Mouse (Mus musculus) neural tube, embryonic 13.5 days (tissue): Measurements from ENCODE around the gene Nos1ap. TPM values are rescaled to one million over a fixed set of nuclear protein-coding genes. Genes with fewer than 3 reads are reported as not detected.

Source experiments
- ATAC-seq: fragments of 200-750 bp; cut with Nextera tagmentation; 2 replicates; pipeline ENCODE4 v1.8.0; 2017; ENCODE audit warnings: low read depth, mild to moderate bottlenecking, moderate TSS enrichment, moderate library complexity
- H3K27ac ChIP-seq: fragments of 300-500 bp; sonication (generic); replicated peaks from 2 replicates; pipeline ENCODE4 v1.5.1; 2015; ENCODE audit warnings: moderate library complexity, mild to moderate bottlenecking, inconsistent platforms
- H3K27me3 ChIP-seq: fragments of 300-500 bp; sonication (generic); 2 replicates; pipeline ENCODE4 v1.6.1; 2015; ENCODE audit warnings: mild to moderate bottlenecking, inconsistent platforms
- H3K36me3 ChIP-seq: fragments of 300-500 bp; sonication (generic); 2 replicates; pipeline ENCODE4 v1.6.1; 2015; ENCODE audit warnings: mild to moderate bottlenecking, inconsistent platforms
- H3K4me1 ChIP-seq: fragments of 300-500 bp; sonication (generic); replicated peaks from 2 replicates; pipeline ENCODE4 v1.6.1; 2015; ENCODE audit warnings: inconsistent platforms
- H3K4me2 ChIP-seq: fragments of 300-500 bp; sonication (generic); 2 replicates; pipeline ENCODE4 v1.6.1; 2015; ENCODE audit warnings: inconsistent platforms, mild to moderate bottlenecking, moderate library complexity
- H3K4me3 ChIP-seq: fragments of 300-500 bp; sonication (generic); 2 replicates; pipeline ENCODE4 v1.5.1; 2015; ENCODE audit warnings: mild to moderate bottlenecking, inconsistent platforms
- H3K9ac ChIP-seq: fragments of 300-500 bp; sonication (generic); 2 replicates; pipeline ENCODE4 v1.6.1; 2015; ENCODE audit warnings: moderate library complexity, mild to moderate bottlenecking, inconsistent platforms
- H3K9me3 ChIP-seq: fragments of 300-500 bp; sonication (generic); 2 replicates; pipeline ENCODE4 v1.6.1; 2016; ENCODE audit warnings: inconsistent platforms
- WGBS: fragments of 180-500 bp; shearing (Covaris S2); methylation state at CpG from one replicate; pipeline ENCODE4 v1.1.7; 2015; 5-methylcytosine and 5-hydroxymethylcytosine counted together
- polyA plus RNA-seq: library from polyadenylated mRNA; unstranded; fragments of >200 nt; fragmentation: Nextera tagmentation; extraction: Ambion mirVana; gene quantifications from 2 replicates; pipeline ENCODE4 v1.2.1, GENCODE M21; 2015

Gene Nos1ap
- polyA plus RNA-seq, 1 experiment from 2014 or later: 17.6 TPM

DNA sequence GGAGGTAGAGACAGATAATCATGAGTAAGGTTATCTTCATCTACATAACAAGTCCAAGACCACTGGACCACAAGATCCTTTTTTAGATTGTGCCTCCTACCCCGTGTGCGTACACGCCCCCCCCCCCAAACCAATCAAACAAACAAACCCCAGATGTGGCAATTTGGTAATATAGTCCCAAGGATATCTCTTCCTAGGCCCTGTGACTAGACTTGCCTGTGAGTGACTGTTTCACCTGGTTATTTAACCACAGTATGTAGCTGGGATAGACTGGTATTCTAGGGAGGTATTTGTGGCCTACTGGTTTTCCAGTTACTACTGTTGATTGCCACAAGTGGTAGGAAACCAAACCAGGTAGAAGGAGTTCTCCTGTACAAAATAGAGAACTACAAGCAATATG is 21.0 kb upstream of the Nos1ap start:
- H3K4me1 ChIP-seq: no peaks in the 10 kb centered on the region
- ATAC-seq: no peak
- H3K36me3 ChIP-seq: no peaks in the 10 kb centered on the region

DNA sequence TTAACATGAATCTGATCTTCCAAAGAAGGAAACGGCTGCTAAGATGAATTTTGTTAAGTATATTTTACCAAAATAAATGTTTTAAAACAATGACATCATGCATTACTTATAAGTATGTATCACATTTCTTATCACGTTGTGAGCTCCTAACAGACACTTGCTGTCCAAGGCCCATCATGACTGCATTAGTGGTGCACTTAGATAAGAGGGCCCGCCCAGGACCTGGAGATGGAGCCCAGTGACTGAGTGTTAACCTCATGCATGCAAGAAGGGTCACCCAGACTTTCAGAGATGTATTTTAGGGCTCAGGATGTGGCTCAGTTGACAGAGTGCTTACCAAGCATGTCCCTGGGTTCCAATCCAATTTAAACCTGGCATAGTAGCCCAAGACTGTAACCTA is 20.6 kb upstream of the Nos1ap start:
- Histone ChIP-seq H3K9me3 (no peaks in the 10 kb centered on the region), H3K27me3 (no peaks in the 10 kb centered on the region), H3K36me3 (no peaks in the 10 kb centered on the region), H3K27ac (no peak overlapping the region), H3K9ac (no peak overlapping the region), H3K4me3 (no peak overlapping the region), H3K4me1 (no peaks in the 10 kb centered on the region), H3K4me2 (no peak overlapping the region)
- no peak for ATAC-seq
- 93% methylated on average over 3 of the region's 3 CpGs for WGBS

More for the DNA sequence above, 21.0 kb upstream of the Nos1ap start:
- H3K9me3 ChIP-seq: no peaks in the 10 kb centered on the region
- no peak overlapping the region for H3K9ac ChIP-seq
- H3K4me3 ChIP-seq: no peak overlapping the region
- WGBS: 91% methylated on average over 3 of the region's 3 CpGs
- H3K27ac ChIP-seq: no peak overlapping the region
- no peak overlapping the region for H3K4me2 ChIP-seq
- no peaks in the 10 kb centered on the region for H3K27me3 ChIP-seq

DNA sequence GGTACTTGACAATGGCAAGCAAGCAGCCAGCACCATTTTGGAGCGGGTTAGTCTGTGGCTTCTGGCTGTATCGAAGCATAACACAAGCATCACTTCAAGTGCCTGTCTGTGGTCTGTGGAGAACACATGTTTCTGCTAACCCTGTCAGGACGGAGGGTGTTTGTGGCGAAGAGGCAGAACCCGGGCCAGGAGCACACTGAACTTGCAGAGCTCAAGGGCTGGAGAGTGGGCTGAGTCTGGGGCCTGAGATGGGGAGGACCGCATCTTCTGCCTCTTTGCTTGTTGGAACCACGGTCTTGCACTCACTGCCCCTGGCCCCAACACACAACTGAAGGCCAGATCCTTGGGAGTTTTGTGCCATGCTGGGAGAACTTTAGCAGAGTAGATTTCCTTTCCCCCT is 20.2 kb upstream of the Nos1ap start:
- no peaks in the 10 kb centered on the region for H3K9me3 ChIP-seq
- WGBS: 85% methylated on average over 7 of the region's 7 CpGs

DNA sequence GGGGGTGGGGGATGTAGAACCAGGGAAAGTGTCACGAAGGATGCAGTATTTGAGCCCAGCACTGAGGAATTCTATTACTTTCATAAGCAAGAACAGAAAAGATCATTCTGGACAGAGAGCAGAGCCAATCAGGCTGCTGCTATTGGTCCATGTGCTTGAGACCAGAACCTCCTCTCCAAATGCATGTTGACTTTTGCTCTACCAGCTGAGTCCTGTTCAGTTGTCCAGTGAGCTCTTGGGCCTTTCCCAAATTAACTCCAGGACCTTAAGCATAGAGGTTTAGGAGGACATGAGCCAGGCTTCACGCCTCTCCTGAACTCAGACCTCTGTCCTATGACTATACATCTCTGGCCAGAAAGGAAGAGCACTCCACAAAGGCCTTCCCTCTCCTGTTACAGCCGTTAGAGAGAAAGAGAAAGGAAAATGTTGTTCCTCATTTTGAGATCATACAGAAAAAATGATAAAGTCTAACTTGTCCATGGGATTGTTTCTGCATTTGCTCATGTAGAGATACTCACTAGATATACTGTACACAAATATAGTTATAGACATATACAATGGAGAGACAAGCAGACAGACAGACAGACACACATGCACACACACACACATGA is 18.9 kb upstream of the Nos1ap start:
- Histone ChIP-seq H3K27ac (no peak overlapping the region), H3K9me3 (no peaks in the 10 kb centered on the region), H3K4me3 (no peak overlapping the region), H3K9ac (no peak overlapping the region), H3K27me3 (no peaks in the 10 kb centered on the region), H3K4me1 (no peaks in the 10 kb centered on the region), H3K36me3 (no peaks in the 10 kb centered on the region), H3K4me2 (no peak overlapping the region)
- 91% methylated on average over 3 of the region's 3 CpGs for WGBS
- ATAC-seq: no peak

More for the DNA sequence above, 20.2 kb upstream of the Nos1ap start:
- Histone ChIP-seq H3K4me3 (no peak overlapping the region), H3K27me3 (no peaks in the 10 kb centered on the region), H3K4me1 (no peaks in the 10 kb centered on the region), H3K27ac (no peak overlapping the region), H3K36me3 (no peaks in the 10 kb centered on the region), H3K9ac (no peak overlapping the region), H3K4me2 (no peak overlapping the region)
- no peak for ATAC-seq

DNA sequence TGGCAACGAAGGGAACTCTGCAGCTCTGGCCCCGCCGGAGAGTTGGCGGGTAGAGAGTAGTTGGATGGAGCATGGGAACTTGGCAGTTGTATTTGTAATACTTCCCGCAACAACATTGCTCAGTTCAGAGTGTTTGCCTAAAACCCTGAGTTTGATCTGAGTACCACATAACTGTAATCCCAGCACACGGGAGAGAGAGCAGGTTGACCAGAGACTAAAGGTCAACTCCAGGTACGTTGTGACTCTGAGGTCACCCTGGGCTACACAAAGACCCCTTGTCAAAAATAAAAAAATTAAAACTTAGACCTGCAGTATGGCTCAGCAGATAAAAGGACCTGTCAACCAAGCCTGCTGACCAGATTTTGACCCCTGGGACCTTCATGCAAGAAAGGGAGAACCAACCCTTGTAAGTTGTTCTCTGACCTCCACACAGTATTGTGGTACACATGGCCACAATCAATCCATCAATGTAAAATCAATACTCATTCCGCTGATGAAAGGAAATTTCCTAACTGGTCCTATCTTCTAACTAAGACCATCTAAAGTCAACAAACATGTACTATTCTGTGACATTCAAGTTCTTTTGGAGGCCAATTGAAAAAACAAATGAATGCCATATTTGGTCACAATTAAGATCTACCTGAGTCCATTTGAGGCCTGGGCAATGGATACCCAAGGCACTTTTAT is 17.7 kb upstream of the Nos1ap start:
- WGBS: 95% methylated on average over 8 of the region's 8 CpGs
- Histone ChIP-seq H3K36me3 (no peaks in the 10 kb centered on the region), H3K9ac (no peak overlapping the region), H3K27ac (no peak overlapping the region), H3K27me3 (no peaks in the 10 kb centered on the region), H3K9me3 (no peaks in the 10 kb centered on the region), H3K4me3 (no peak overlapping the region), H3K4me1 (no peaks in the 10 kb centered on the region), H3K4me2 (no peak overlapping the region)
- no peak for ATAC-seq

DNA sequence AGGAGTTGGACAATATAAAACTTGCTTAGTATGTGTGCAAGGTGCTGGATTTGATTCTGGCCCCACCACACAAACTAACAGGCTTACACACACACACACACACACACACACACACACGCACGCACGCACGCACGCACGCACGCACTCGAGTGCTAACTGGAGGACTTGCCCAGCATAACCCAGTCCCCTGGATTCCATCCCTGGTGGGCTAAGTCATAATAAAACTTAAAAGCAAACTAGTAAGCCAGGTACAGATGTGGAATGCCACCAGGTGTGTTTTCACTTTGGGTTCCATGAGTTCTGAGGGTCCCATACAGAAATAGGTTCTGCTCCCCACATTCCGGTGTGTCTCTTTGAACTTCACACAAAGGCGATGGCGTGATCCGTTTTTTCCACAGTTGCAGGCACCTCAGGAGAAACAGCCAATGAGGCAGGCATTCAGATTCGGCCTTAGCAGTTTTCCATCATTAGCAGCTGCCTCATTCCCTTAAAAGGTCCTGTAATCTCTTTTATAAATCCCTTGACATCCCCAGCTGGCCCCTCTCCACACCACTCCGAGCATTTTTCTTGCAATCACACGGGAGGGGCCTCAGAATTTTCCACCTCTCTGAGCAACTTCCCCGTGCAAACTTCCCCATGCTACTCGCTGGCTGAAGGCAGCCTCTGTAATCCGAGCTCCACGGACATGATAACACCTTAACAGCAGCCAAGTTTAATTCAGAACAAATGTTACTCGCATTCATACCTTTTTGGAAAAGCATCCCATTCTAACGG is 15.8 kb upstream of the Nos1ap start:
- H3K9ac ChIP-seq: no peak overlapping the region
- H3K9me3 ChIP-seq: no peaks in the 10 kb centered on the region
- no peaks in the 10 kb centered on the region for H3K4me1 ChIP-seq
- no peak overlapping the region for H3K4me2 ChIP-seq
- no peak overlapping the region for H3K27ac ChIP-seq
- WGBS: 78% methylated on average over 21 of the region's 21 CpGs
- H3K36me3 ChIP-seq: no peaks in the 10 kb centered on the region
- no peaks in the 10 kb centered on the region for H3K27me3 ChIP-seq
- H3K4me3 ChIP-seq: no peak overlapping the region
- no peak for ATAC-seq

DNA sequence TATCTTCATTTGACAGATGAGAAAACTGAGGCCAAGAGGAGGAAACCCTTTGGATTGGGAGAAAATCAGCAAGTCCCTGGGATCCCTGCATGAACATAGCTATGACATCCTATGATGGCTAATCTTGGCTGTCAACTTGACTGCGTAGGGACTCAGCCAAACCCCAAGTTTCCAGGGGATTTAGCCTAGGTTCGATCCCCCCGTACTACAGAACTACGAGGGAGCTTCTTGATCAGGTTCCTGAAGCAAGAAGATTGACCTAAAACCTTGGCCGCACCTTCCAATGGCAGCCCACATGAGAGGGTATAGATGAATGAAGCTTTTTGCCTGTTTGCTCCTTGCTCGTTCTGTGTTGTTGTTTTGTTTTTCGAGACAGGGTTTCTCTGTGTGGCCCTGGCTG is 4.9 kb upstream of the Nos1ap start:
- WGBS: 91% methylated on average over 7 of the region's 7 CpGs
- no peak for ATAC-seq
- H3K36me3 ChIP-seq: no peaks in the 10 kb centered on the region
- H3K4me3 ChIP-seq: no peak overlapping the region
- no peak overlapping the region for H3K4me2 ChIP-seq
- H3K27ac ChIP-seq: no peak overlapping the region
- no peaks in the 10 kb centered on the region for H3K27me3 ChIP-seq
- 0 out of 2 replicates have a peak, but pooled peaks cover 5% of the 10 kb centered on the region for H3K9me3 ChIP-seq
- H3K9ac ChIP-seq: no peak overlapping the region
- H3K4me1 ChIP-seq: no peaks in the 10 kb centered on the region

DNA sequence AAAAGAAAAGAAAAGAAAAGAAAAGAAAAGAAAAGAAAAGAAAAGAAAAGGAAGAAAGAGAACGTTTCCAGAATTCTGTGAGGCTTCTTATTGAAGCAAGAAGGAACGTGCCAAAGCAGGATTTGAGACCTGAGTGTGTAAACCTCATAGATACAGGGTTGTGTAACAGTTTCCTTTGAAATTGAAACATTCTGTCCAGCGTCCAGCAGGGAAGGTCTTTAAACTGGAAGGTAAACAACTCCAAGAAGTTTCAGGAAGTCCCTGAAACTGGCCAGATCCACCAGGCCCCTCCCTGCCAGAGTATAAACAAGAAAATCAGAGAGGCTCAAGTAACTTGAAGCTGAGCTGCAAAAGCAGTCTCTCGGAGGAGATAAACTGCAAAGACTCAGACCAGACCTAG is 870 bp upstream of the Nos1ap start:
- H3K27me3 ChIP-seq: no peaks in the 10 kb centered on the region
- 53% methylated on average over 4 of the region's 4 CpGs for WGBS

DNA sequence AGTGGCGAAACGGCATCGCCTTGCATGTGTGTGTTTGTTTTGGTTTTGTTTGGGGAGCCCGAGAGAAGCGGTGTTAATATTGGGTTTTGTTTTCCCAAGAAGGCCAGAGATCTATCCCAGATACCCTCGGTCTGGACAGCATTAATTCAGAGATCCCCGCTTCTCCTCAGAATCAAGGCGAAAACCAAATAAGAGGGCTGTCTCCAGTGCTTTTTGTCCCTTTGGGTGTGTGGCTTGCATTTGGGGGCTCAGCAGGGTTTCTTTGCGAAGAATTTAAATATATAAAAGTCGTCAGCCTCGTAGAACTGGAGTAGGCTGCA is 340 bp upstream of the Nos1ap start:
- Histone ChIP-seq H3K9ac (peak overlapping the region; percentile 96), H3K9me3 (peaks cover 9% of the 10 kb centered on the region; the same call in 1 of the 2 replicates), H3K4me3 (peak overlapping the region; percentile 86), H3K36me3 (peaks cover 8% of the 10 kb centered on the region; the same call in 1 of the 2 replicates), H3K4me2 (peak overlapping the region; percentile 92), H3K27ac (no peak overlapping the region), H3K4me1 (peaks cover 28% of the 10 kb centered on the region), H3K27me3 (no peaks in the 10 kb centered on the region)
- ATAC-seq: no peak
- 2% methylated on average over 11 of the region's 11 CpGs for WGBS

More for the DNA sequence above, 870 bp upstream of the Nos1ap start:
- Histone ChIP-seq H3K4me1 (peaks cover 28% of the 10 kb centered on the region), H3K36me3 (peaks cover 2% of the 10 kb centered on the region; the same call in 1 of the 2 replicates), H3K27ac (no peak overlapping the region), H3K9ac (no peak overlapping the region), H3K9me3 (peaks cover 8% of the 10 kb centered on the region; the same call in 1 of the 2 replicates), H3K4me2 (no peak overlapping the region), H3K4me3 (no peak overlapping the region)
- ATAC-seq: no peak

DNA sequence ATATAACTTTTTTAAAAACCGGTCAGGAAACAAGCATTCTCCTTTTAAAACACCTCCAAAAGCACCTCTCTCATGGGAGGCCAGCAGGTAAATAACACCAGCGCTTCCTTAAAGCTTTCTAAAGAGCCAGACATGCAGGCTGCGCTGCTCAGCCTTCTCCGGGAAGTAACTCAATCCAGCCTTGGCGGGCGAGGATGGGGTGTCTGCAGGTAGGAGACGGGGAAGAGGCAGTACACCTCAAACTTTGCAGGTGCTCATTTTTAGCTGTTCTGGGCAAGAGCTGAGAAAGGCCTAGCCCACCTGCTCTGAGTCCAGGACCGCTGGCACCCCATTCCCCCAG is 812 bp downstream of the Nos1ap start:
- peak overlapping the region; percentile 68; the same call in 1 of the 2 replicates for H3K27ac ChIP-seq
- ATAC-seq: peak; percentile 32; the same call in 1 of the 2 replicates
- WGBS: 4% methylated on average over 8 of the region's 8 CpGs
- peaks cover 28% of the 10 kb centered on the region for H3K4me1 ChIP-seq
- peaks cover 7% of the 10 kb centered on the region; the same call in 1 of the 2 replicates for H3K9me3 ChIP-seq
- H3K9ac ChIP-seq: peak overlapping the region; percentile 96
- peak overlapping the region; percentile 92 for H3K4me2 ChIP-seq
- H3K4me3 ChIP-seq: peak overlapping the region; percentile 86
- no peaks in the 10 kb centered on the region for H3K27me3 ChIP-seq
- H3K36me3 ChIP-seq: peaks cover 12% of the 10 kb centered on the region; the same call in 1 of the 2 replicates

DNA sequence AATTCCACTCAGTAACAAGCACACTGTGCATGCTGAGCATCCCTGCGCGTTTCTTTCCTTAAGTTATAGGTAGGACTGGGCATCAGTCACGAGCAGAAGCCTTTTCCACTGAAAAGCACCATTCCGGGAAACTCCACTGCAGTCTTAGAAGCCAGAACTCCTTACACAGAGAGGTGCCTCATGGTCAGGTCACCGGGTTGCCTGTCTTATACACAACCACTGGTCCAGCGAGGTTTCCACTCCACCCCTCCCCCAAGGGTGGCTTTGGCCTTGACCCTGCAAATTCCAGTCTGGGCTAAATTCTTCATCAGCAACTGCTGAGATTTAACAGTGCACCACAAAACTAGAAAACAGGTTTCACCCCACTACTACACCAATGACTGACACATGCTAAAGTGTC is 1.3 kb downstream of the Nos1ap start:
- ATAC-seq: no peak
- 34% methylated on average over 6 of the region's 6 CpGs for WGBS
- peaks cover 28% of the 10 kb centered on the region for H3K4me1 ChIP-seq
- peaks cover 12% of the 10 kb centered on the region; the same call in 1 of the 2 replicates for H3K36me3 ChIP-seq
- no peak overlapping the region for H3K27ac ChIP-seq
- no peaks in the 10 kb centered on the region for H3K27me3 ChIP-seq
- H3K9ac ChIP-seq: peak overlapping the region; percentile 96
- H3K4me3 ChIP-seq: peak overlapping the region; percentile 86
- H3K9me3 ChIP-seq: peaks cover 7% of the 10 kb centered on the region; the same call in 1 of the 2 replicates
- peak overlapping the region; percentile 92 for H3K4me2 ChIP-seq

DNA sequence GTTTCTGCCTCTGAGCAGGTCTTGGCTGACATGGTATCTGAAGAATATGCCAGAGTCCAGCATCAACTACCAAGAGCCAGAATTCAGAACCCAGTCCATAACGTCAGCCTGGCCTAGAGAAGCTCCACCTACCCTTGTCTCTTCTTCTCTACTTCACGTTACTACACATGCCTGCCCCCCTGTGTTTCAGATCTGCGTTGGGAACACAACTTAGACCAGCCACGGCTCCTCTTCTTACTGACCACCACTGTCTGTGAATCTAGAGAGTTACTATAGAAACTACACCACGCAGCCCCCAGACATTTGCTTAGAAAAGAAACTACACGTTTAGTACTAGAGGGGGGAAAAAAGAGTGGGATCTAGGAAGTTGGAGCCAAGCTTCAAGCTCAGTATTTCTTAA is 2.9 kb downstream of the Nos1ap start:
- peaks cover 12% of the 10 kb centered on the region; the same call in 1 of the 2 replicates for H3K36me3 ChIP-seq
- no peak overlapping the region for H3K27ac ChIP-seq
- no peaks in the 10 kb centered on the region for H3K27me3 ChIP-seq
- H3K4me2 ChIP-seq: peak overlapping the region; percentile 92
- peaks cover 7% of the 10 kb centered on the region; the same call in 1 of the 2 replicates for H3K9me3 ChIP-seq
- no peak for ATAC-seq
- peaks cover 28% of the 10 kb centered on the region for H3K4me1 ChIP-seq
- H3K4me3 ChIP-seq: no peak overlapping the region
- H3K9ac ChIP-seq: no peak overlapping the region
- WGBS: 72% methylated on average over 6 of the region's 6 CpGs
